Comparison of ENCODE assay signal across 8 mouse cellular contexts in genomic region chr2:150749283-150749682, GRCm38 (mm10). TPM values are rescaled to one million over a fixed set of nuclear protein-coding genes. Genes with fewer than 3 reads are reported as not detected.
DNase-seq lines count a peak whose midpoint lies in the region; ATAC-seq lines count a peak whose summit lies in the region.

No protein-coding gene starts in this region.

- H3K4me1 ChIP-seq in forebrain, embryonic 14.5 days (ENCODE audit: control insufficient read depth, insufficient read depth, low read length), result peaks cover 8% of the 10 kb centered on the region; the same call in 1 of the 2 replicates

- peaks cover 12% of the 10 kb centered on the region for H3K36me3 ChIP-seq in forebrain, embryonic 14.5 days (ENCODE audit: control insufficient read depth, insufficient read depth, low read length)

- no peaks in the 10 kb centered on the region for H3K27me3 ChIP-seq in forebrain, embryonic 14.5 days (replicated peaks; ENCODE audit: control insufficient read depth, insufficient read depth, low read length)

- H3K27ac ChIP-seq in forebrain, embryonic 14.5 days (ENCODE audit: low read depth, low read length), result peak overlapping the region; percentile 65

- peak overlapping the region; percentile 82 for H3K4me2 ChIP-seq in forebrain, embryonic 14.5 days (ENCODE audit: low read length)

- peak overlapping the region; percentile 67 for H3K4me3 ChIP-seq in forebrain, embryonic 14.5 days (ENCODE audit: low read depth, low read length)

- ATAC-seq in forebrain, embryonic 14.5 days, result peak; percentile 82

- under 1% methylated on average over 23 of the region's 24 CpGs for WGBS in forebrain, embryonic 14.5 days

- intact Hi-C loops in gastrocnemius, postnatal 14 days (cut with DNase I; ENCODE audit: low total_unique reads), result loop anchor here (2.0 to 5.0 kb wide), 2 partner anchors 72 to 140 kb away; partner anchors contain the start of gene Apmap

- DNase-seq in gastrocnemius, postnatal 14 days, result peak; percentile 43
- DNase-seq in gastrocnemius, adult 8-10 months (ENCODE audit: low spot score in 2 of 2), result no peak
- peak; percentile 8 for DNase-seq in MEL-GATA-1-ER (ENCODE audit: extremely low read depth, low read depth)
- DNase-seq in forebrain, embryonic 14.5 days (ENCODE audit: low spot score), result peak; percentile 51
- peak; percentile 30 to 47 for DNase-seq in kidney, postnatal 25 days
- peak; percentile 41 for DNase-seq in mesoderm, embryonic 11.5 days (ENCODE audit: low read depth, low spot score)
- no peak for DNase-seq in frontal cortex, postnatal 10 days (ENCODE audit: low spot score in 2 of 2)
- no peak for DNase-seq in cerebellum, postnatal 4 days (ENCODE audit: low spot score in 2 of 2)

- peak overlapping the region; percentile 79 for H3K9ac ChIP-seq in forebrain, embryonic 14.5 days (ENCODE audit: low read length)

- H3K9me3 ChIP-seq in forebrain, embryonic 14.5 days (replicated peaks; ENCODE audit: control insufficient read depth, low read length), result no peaks in the 10 kb centered on the region

RNA-seq across cellular contexts. Expression of gene Entpd6, which starts 0.4 kb away (rescaled TPM):
- total RNA-seq in gastrocnemius, postnatal 14 days (2021), result 1 to 10 TPM; 5.5 to 6.6 TPM
- total RNA-seq in gastrocnemius, adult 8-10 months (2022), result 1 to 10 TPM; 8.7 to 9.9 (median 9.0) TPM
- 32.6 and 41.3 TPM in 2 replicates for polyA plus RNA-seq in forebrain, embryonic 14.5 days (2014; fragmentation: Nextera tagmentation; extraction: Ambion mirVana)

RNA-seq across cellular contexts. Expression of gene Pygb, which starts 37.3 kb away (rescaled TPM):
- total RNA-seq in gastrocnemius, postnatal 14 days (2021), result 10 to 100 TPM; 10.6 to 12.3 TPM
- total RNA-seq in gastrocnemius, adult 8-10 months (2022), result 1 to 10 TPM; 3.1 to 5.0 (median 3.9) TPM
- 50.7 and 57.9 TPM in 2 replicates for polyA plus RNA-seq in forebrain, embryonic 14.5 days (2014; fragmentation: Nextera tagmentation; extraction: Ambion mirVana)

Comparison
In these comparisons a context has a peak if more than half of its experiments do, and no peak if none do; other contexts are left out.
1. DNase-seq: peak in gastrocnemius, postnatal 14 days (single experiment), MEL-GATA-1-ER (single experiment), forebrain, embryonic 14.5 days (single experiment), kidney, postnatal 25 days (2 of 2) and mesoderm, embryonic 11.5 days (single experiment); none in gastrocnemius, adult 8-10 months (0 of 2), frontal cortex, postnatal 10 days (0 of 2) and cerebellum, postnatal 4 days (0 of 2).